Mouse (Mus musculus) B cell, adult (primary cell): ENCODE data around the gene Wdr24. TPM values are rescaled to one million over a fixed set of nuclear protein-coding genes. Genes with fewer than 3 reads are reported as not detected.

Source experiments
- total RNA-seq: library from RNA; stranded (reverse); gene quantifications from 4 replicates; pipeline ENCODE4 v1.2.4, GENCODE M21; 2023; ENCODE audit not compliant: inconsistent age

Gene Wdr24
- total RNA-seq, 1 experiment from 2014 or later, result 22.8 TPM

Other genes starting within 250 kb of the Wdr24 start
- 26.7 to 32.2 TPM (median 29.1 TPM) in 4 replicates for gene Lmf1, start 244.5 kb upstream of the Wdr24 start, total RNA-seq
- not detected in 4 replicates for gene Gng13, start 106.5 kb upstream of the Wdr24 start, total RNA-seq
- gene Chtf18, start 96.2 kb upstream of the Wdr24 start, total RNA-seq, result 6.4 to 12.4 TPM (median 8.6 TPM) in 4 replicates
- gene Rpusd1, start 96.0 kb upstream of the Wdr24 start, total RNA-seq, result 5.2 to 7.4 TPM (median 7.3 TPM) in 4 replicates
- not detected in 4 replicates for gene Mslnl, start 87.6 kb upstream of the Wdr24 start, total RNA-seq
- 1.6 TPM in 1 of 4 replicates, not detected in the others for gene Msln, start 69.2 kb upstream of the Wdr24 start, total RNA-seq
- gene Narfl, start 49.9 kb upstream of the Wdr24 start, total RNA-seq, result 27.3 to 40.0 TPM (median 36.0 TPM) in 4 replicates
- 16.0 to 24.2 TPM (median 19.1 TPM) in 4 replicates for gene Haghl, start 38.0 kb upstream of the Wdr24 start, total RNA-seq
- not detected in 4 replicates for gene Ccdc78, start 37.0 kb upstream of the Wdr24 start, total RNA-seq
- gene Fam173a, start 30.7 kb upstream of the Wdr24 start, total RNA-seq, result 46.3 to 58.4 TPM (median 50.0 TPM) in 4 replicates
- gene AC134908.4, start 28.0 kb upstream of the Wdr24 start, total RNA-seq, result 1.5 TPM in 1 of 4 replicates, not detected in the others
- 10.2 to 15.1 TPM (median 13.2 TPM) in 4 replicates for gene Metrn, start 26.5 kb upstream of the Wdr24 start, total RNA-seq
- gene Fbxl16, start 14.5 kb upstream of the Wdr24 start, total RNA-seq, result not detected in 4 replicates
- gene Jmjd8, start 5.2 kb downstream of the Wdr24 start, total RNA-seq, result 26.8 to 30.2 TPM (median 29.3 TPM) in 4 replicates
- 62.5 to 74.1 TPM (median 64.8 TPM) in 4 replicates for gene Stub1, start 9.8 kb downstream of the Wdr24 start, total RNA-seq
- 0.84 to 2.9 TPM (median 1.9 TPM) in 4 replicates for gene Rhbdl1, start 13.7 kb downstream of the Wdr24 start, total RNA-seq
- gene Gm20683, start 18.1 kb downstream of the Wdr24 start, total RNA-seq, result 3.4 to 4.4 TPM (median 3.6 TPM) in 4 replicates
- 61.4 to 71.1 TPM (median 69.6 TPM) in 4 replicates for gene Rhot2, start 21.2 kb downstream of the Wdr24 start, total RNA-seq
- gene Wdr90, start 37.9 kb downstream of the Wdr24 start, total RNA-seq, result 33.3 to 45.0 TPM (median 38.3 TPM) in 4 replicates
- gene Mcrip2, start 45.1 kb downstream of the Wdr24 start, total RNA-seq, result 0.69 to 3.3 TPM (median 3.0 TPM) in 3 of 4 replicates, not detected in the other
- 24.4 to 27.9 TPM (median 26.1 TPM) in 4 replicates for gene Mettl26, start 51.4 kb downstream of the Wdr24 start, total RNA-seq
- 5.7 to 6.6 TPM (median 6.0 TPM) in 4 replicates for gene Wfikkn1, start 57.2 kb downstream of the Wdr24 start, total RNA-seq
- 20.9 to 25.3 TPM (median 23.0 TPM) in 4 replicates for gene Rab40c, start 96.1 kb downstream of the Wdr24 start, total RNA-seq
- 75.7 to 84.9 TPM (median 77.1 TPM) in 4 replicates for gene Pigq, start 121.3 kb downstream of the Wdr24 start, total RNA-seq
- not detected in 4 replicates for gene Nhlrc4, start 121.3 kb downstream of the Wdr24 start, total RNA-seq
- 0.21 TPM in 1 of 4 replicates, not detected in the others for gene A930017K11Rik, start 128.9 kb downstream of the Wdr24 start, total RNA-seq
- gene Capn15, start 162.2 kb downstream of the Wdr24 start, total RNA-seq, result 35.7 to 39.1 TPM (median 38.2 TPM) in 4 replicates
- 9.1 to 12.2 TPM (median 10.4 TPM) in 4 replicates for gene Rab11fip3, start 245.9 kb downstream of the Wdr24 start, total RNA-seq